Mouse (Mus musculus) liver, adult 2 months (tissue): Measurements from ENCODE around the gene Rpl34.
A peak's percentile ranks its signal among the peaks of the same experiment; 100 is the strongest.

Experiments used
- CTCF ChIP-seq: fragments of 200-500 bp; IDR thresholded peaks from 2 replicates; pipeline ENCODE4 v1.5.1; 2011; ENCODE audit warnings: low read depth, low read length, control low read depth
- POLR2A ChIP-seq: fragments of 200-500 bp; IDR thresholded peaks from 2 replicates; pipeline ENCODE4 v1.6.1; 2011; ENCODE audit warnings: low read length, control low read depth; ENCODE audit not compliant: insufficient read depth; ENCODE audit errors: extremely low read depth

DNA sequence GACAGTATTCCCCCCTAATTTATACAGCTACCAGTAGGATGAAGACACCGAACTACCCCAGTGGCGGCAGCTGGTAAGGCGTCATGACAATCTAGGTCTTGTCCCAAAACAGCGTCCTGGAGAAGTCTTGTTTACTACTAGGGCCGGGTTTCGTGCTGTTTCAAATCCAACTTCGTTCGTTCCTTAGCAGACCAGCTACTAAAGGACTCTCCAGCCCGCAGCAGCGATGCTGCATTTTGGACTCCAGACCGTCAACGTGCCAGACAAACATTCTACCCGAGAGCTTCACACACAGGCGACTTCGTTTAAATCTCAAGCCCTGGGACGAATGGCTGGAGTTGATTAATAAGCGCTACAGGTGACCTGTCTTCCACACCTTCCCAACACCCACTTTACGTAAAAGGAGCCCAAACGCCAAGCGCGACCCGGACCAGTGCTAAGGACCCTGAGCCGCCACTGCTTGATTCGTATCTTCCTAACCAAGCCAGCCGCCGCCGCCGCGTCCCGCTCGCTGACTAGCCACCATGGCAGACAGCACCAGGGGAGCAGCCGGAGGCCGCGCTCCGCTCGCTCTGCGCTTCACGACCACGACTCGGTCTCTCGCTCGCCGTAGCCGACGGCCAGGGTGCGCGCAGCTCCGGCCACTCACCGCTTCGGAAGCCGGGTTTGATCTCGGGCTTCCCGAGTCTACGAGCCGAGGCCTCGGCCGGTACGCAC is 568 bp downstream of the Rpl34 start:
- 0 out of 2 replicates have a peak, but pooled peaks have one; percentile 8 for TF ChIP-seq CTCF
- TF ChIP-seq POLR2A: no peak
